Mouse (Mus musculus) limb, embryonic 14.5 days (tissue): ENCODE results near the gene Sel1l3. TPM values are rescaled to one million over a fixed set of nuclear protein-coding genes. Genes with fewer than 3 reads are reported as not detected.

Experiments used
- ATAC-seq: fragments of 200-750 bp; cut with Nextera tagmentation; 2 replicates; pipeline ENCODE4 v1.8.0; 2017; ENCODE audit warnings: low read depth, moderate number of reproducible peaks, moderate TSS enrichment; ENCODE audit not compliant: low FRiP score
- DNase-seq: peaks from one replicate; pipeline ENCODE4 v3.0.0-alpha.2; 2015; ENCODE audit warnings: low spot score
- H3K27ac ChIP-seq: fragments of 300-500 bp; sonication (generic); replicated peaks from 2 replicates; pipeline ENCODE4 v1.5.1; 2014; ENCODE audit warnings: low read depth, mild to moderate bottlenecking, low read length, moderate library complexity, mixed read lengths
- H3K27me3 ChIP-seq: fragments of 300-500 bp; sonication (generic); 2 replicates; pipeline ENCODE4 v1.6.1; 2014; ENCODE audit warnings: low read length, mixed read lengths; ENCODE audit not compliant: control insufficient read depth, insufficient read depth
- H3K36me3 ChIP-seq: fragments of 300-500 bp; sonication (generic); 2 replicates; pipeline ENCODE4 v1.6.1; 2014; ENCODE audit warnings: mild to moderate bottlenecking, low read length, moderate library complexity, mixed read lengths; ENCODE audit not compliant: control insufficient read depth, insufficient read depth
- H3K4me1 ChIP-seq: fragments of 300-500 bp; sonication (generic); 2 replicates; pipeline ENCODE4 v1.6.1; 2014; ENCODE audit warnings: antibody characterized with exemption, low read length, mixed read lengths; ENCODE audit not compliant: control insufficient read depth, insufficient read depth
- H3K4me2 ChIP-seq: fragments of 300-500 bp; sonication (generic); replicated peaks from 2 replicates; pipeline ENCODE4 v1.6.1; 2014; ENCODE audit warnings: low read depth, mild to moderate bottlenecking, low read length, moderate library complexity; ENCODE audit not compliant: severe bottlenecking
- H3K4me3 ChIP-seq: fragments of 300-500 bp; sonication (generic); replicated peaks from 2 replicates; pipeline ENCODE4 v1.5.1; 2014; ENCODE audit warnings: low read length
- H3K9ac ChIP-seq: fragments of 300-500 bp; sonication (generic); 2 replicates; pipeline ENCODE4 v1.6.1; 2014; ENCODE audit warnings: mild to moderate bottlenecking, low read depth, low read length, moderate library complexity; ENCODE audit not compliant: severe bottlenecking
- H3K9me3 ChIP-seq: fragments of 300-500 bp; sonication (generic); 2 replicates; pipeline ENCODE4 v1.6.1; 2016; ENCODE audit warnings: low read length; ENCODE audit not compliant: control insufficient read depth
- POLR2A ChIP-seq: fragments of 200-500 bp; IDR thresholded peaks from 2 replicates; pipeline ENCODE4 v1.8.0; 2012; ENCODE audit warnings: inconsistent platforms, mild to moderate bottlenecking, moderate library complexity, borderline replicate concordance; ENCODE audit not compliant: insufficient read depth, insufficient read length; ENCODE audit errors: extremely low read depth
- WGBS: fragments of 180-500 bp; shearing (Covaris S2); extraction: QIAGEN DNeasy Blood & Tissue Kit; methylation state at CpG from one replicate; pipeline ENCODE4 v1.1.7; 2014; 5-methylcytosine and 5-hydroxymethylcytosine counted together
- polyA plus RNA-seq, 2 experiments: library from polyadenylated mRNA; depleted of rRNA in 1 of 2; stranded (reverse) in 1 of 2; unstranded in 1 of 2; fragments of >200 nt; fragmentation: Nextera tagmentation in 1 of 2; extraction: Ambion mirVana in 1 of 2; gene quantifications; 2 replicates each; pipeline versions ENCODE4 v1.2.1 to v1.2.3; 2012 to 2014

The Sel1l3 gene
- polyA plus RNA-seq, 2 experiments, result 3.6 to 4.6 TPM

GRCm38 (mm10) chr5:53123525-53124286 is 90.0 kb downstream of the Sel1l3 start:
- no peaks in the 10 kb centered on the region for H3K9me3 ChIP-seq
- H3K27me3 ChIP-seq, result no peaks in the 10 kb centered on the region
- H3K27ac ChIP-seq, result no peak overlapping the region
- no peaks in the 10 kb centered on the region for H3K4me1 ChIP-seq
- DNase-seq (peak; percentile 30), ATAC-seq (peak; percentile 62; the same call in 1 of the 2 replicates)
- H3K36me3 ChIP-seq, result no peaks in the 10 kb centered on the region
- H3K4me2 ChIP-seq, result no peak overlapping the region
- no peak overlapping the region for H3K9ac ChIP-seq
- WGBS, result 47% methylated on average over 10 of the region's 10 CpGs
- H3K4me3 ChIP-seq, result no peak overlapping the region
- no peak for TF ChIP-seq POLR2A

GRCm38 (mm10) chr5:53119689-53120088 is 94.0 kb downstream of the Sel1l3 start:
- WGBS, result 45% methylated on average over 3 of the region's 3 CpGs
- DNase-seq, result no peak

GRCm38 (mm10) chr5:53118212-53118611 is 95.5 kb downstream of the Sel1l3 start:
- Histone ChIP-seq H3K4me3 (no peak overlapping the region), H3K9ac (no peak overlapping the region), H3K27me3 (no peaks in the 10 kb centered on the region), H3K27ac (no peak overlapping the region), H3K4me2 (no peak overlapping the region), H3K4me1 (no peaks in the 10 kb centered on the region), H3K9me3 (peaks cover 5% of the 10 kb centered on the region), H3K36me3 (no peaks in the 10 kb centered on the region)
- no peak for TF ChIP-seq POLR2A
- DNase-seq (no peak), ATAC-seq (no peak)
- 89% methylated on average over 8 of the region's 8 CpGs for WGBS

More at GRCm38 (mm10) chr5:53119689-53120088, 94.0 kb downstream of the Sel1l3 start:
- Histone ChIP-seq H3K4me1 (no peaks in the 10 kb centered on the region), H3K9me3 (no peaks in the 10 kb centered on the region), H3K4me3 (no peak overlapping the region), H3K4me2 (no peak overlapping the region), H3K36me3 (no peaks in the 10 kb centered on the region), H3K9ac (no peak overlapping the region), H3K27ac (no peak overlapping the region), H3K27me3 (no peaks in the 10 kb centered on the region)
- TF ChIP-seq POLR2A, result no peak
- ATAC-seq, result no peak

- DNase-seq (no peak), ATAC-seq (no peak)
- WGBS, result 69% methylated on average over 12 of the region's 12 CpGs
- Histone ChIP-seq H3K9me3 (peaks cover 10% of the 10 kb centered on the region), H3K27ac (no peak overlapping the region), H3K4me3 (no peak overlapping the region), H3K27me3 (no peaks in the 10 kb centered on the region), H3K9ac (no peak overlapping the region), H3K4me2 (no peak overlapping the region), H3K4me1 (no peaks in the 10 kb centered on the region), H3K36me3 (no peaks in the 10 kb centered on the region)
- TF ChIP-seq POLR2A, result no peak
Observed at GRCm38 (mm10) chr5:53114616-53115267, 99.0 kb downstream of the Sel1l3 start.

- H3K36me3 ChIP-seq, result no peaks in the 10 kb centered on the region
- no peak overlapping the region for H3K27ac ChIP-seq
- no peak overlapping the region for H3K4me3 ChIP-seq
- ATAC-seq, result no peak
- DNase-seq, result no peak
- H3K27me3 ChIP-seq, result no peaks in the 10 kb centered on the region
- H3K4me1 ChIP-seq, result no peaks in the 10 kb centered on the region
- peaks cover 10% of the 10 kb centered on the region for H3K9me3 ChIP-seq
- H3K9ac ChIP-seq, result no peak overlapping the region
- no peak for TF ChIP-seq POLR2A
- no peak overlapping the region for H3K4me2 ChIP-seq
- WGBS, result 53% methylated on average over 5 of the region's 5 CpGs
Observed at GRCm38 (mm10) chr5:53112942-53113341, 100.8 kb downstream of the Sel1l3 start.
